Mouse (Mus musculus) forebrain, embryonic 13.5 days (tissue): ENCODE measurements around the gene Fam240a. TPM values are rescaled to one million over a fixed set of nuclear protein-coding genes. Genes with fewer than 3 reads are reported as not detected.

Experiments
- ATAC-seq: fragments of 200-750 bp; cut with Nextera tagmentation; 2 replicates; pipeline ENCODE4 v1.8.0; 2017
- H3K27ac ChIP-seq: fragments of 300-500 bp; sonication (generic); 2 replicates; pipeline ENCODE4 v1.5.1; 2015; ENCODE audit warnings: inconsistent platforms, mild to moderate bottlenecking, moderate library complexity
- H3K27me3 ChIP-seq: fragments of 300-500 bp; sonication (generic); 2 replicates; pipeline ENCODE4 v1.6.1; 2015; ENCODE audit warnings: mild to moderate bottlenecking, inconsistent platforms
- H3K36me3 ChIP-seq: fragments of 300-500 bp; sonication (generic); 2 replicates; pipeline ENCODE4 v1.6.1; 2015; ENCODE audit warnings: mild to moderate bottlenecking, inconsistent platforms; ENCODE audit not compliant: poor library complexity, severe bottlenecking
- H3K4me1 ChIP-seq: fragments of 300-500 bp; sonication (generic); 2 replicates; pipeline ENCODE4 v1.6.1; 2015; ENCODE audit warnings: inconsistent platforms
- H3K4me2 ChIP-seq: fragments of 300-500 bp; sonication (generic); 2 replicates; pipeline ENCODE4 v1.6.1; 2015; ENCODE audit warnings: inconsistent platforms, mild to moderate bottlenecking, moderate library complexity
- H3K4me3 ChIP-seq: fragments of 300-500 bp; sonication (generic); 2 replicates; pipeline ENCODE4 v1.5.1; 2015; ENCODE audit warnings: mild to moderate bottlenecking, inconsistent platforms
- H3K9ac ChIP-seq: fragments of 300-500 bp; sonication (generic); 2 replicates; pipeline ENCODE4 v1.6.1; 2015; ENCODE audit warnings: mild to moderate bottlenecking, inconsistent platforms
- H3K9me3 ChIP-seq: fragments of 300-500 bp; sonication (generic); replicated peaks from 2 replicates; pipeline ENCODE4 v1.6.1; 2016; ENCODE audit warnings: inconsistent platforms
- WGBS: fragments of 180-500 bp; shearing (Covaris S2); methylation state at CpG from one replicate; pipeline ENCODE4 v1.1.7; 2015; 5-methylcytosine and 5-hydroxymethylcytosine counted together
- polyA plus RNA-seq: library from polyadenylated mRNA; unstranded; fragments of >200 nt; fragmentation: Nextera tagmentation; extraction: Ambion mirVana; gene quantifications from 2 replicates; pipeline ENCODE4 v1.2.1, GENCODE M21; 2015

Gene Fam240a
- polyA plus RNA-seq, 1 experiment from 2014 or later, result not detected

DNA sequence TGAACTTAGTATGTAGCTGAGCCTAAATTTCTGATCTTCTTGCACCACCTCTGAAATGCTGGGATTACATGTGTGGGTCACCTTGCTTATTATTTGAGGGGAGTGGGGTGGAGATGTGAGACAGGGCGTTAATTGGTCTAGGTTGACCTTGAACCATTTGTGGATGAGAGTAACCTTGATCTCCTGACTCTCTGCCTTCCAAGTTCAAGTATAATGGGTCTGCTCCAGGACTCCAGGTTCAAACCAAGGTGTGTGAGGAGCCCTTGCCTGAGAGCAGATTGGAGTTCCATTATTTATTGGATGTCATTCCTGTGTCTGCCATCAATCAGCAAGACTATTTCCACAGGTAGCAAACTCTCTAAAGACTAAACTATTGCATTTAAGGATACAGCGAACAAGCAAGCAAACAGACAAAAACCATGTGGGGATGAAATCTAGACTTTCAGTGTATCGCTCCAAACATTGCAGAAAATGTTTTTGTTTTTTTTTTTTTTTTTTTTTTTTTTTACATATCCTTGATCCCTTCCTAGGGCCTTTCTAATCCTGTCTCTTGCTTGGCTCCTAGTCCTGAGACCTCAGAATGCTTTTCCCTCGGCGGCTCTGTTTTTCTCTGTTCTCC, 36.4 kb upstream of the Fam240a start:
- H3K9ac ChIP-seq, result peak overlapping the region; percentile 67
- H3K9me3 ChIP-seq, result no peaks in the 10 kb centered on the region
- H3K4me3 ChIP-seq, result peak overlapping the region; percentile 57
- ATAC-seq, result no peak
- peak overlapping the region; percentile 63; the same call in 1 of the 2 replicates for H3K27ac ChIP-seq
- no peaks in the 10 kb centered on the region for H3K36me3 ChIP-seq
- 0 out of 2 replicates have a peak, but pooled peaks cover 6% of the 10 kb centered on the region for H3K4me1 ChIP-seq
- WGBS, result 41% methylated on average over 5 of the region's 5 CpGs
- peaks cover 26% of the 10 kb centered on the region for H3K27me3 ChIP-seq
- H3K4me2 ChIP-seq, result peak overlapping the region; percentile 80

DNA sequence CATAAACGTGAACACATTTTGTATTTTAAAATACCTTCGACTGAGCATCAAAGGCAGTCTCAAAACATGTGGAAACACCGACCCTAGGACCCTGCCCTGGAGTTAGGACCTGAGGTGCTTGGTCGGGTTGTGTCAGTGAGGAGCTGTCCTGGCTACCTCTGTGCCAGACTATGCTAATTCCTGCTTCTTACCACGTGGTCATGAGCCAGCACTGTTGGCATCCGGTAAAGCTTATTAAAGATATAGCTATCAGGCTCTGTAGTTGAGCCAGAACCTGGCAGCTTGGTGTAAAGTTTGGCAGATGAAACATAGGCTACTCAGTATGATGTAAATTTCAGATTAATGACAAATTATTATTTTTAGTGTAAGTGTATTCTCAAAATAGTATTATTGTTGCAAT, 35.7 kb upstream of the Fam240a start:
- Histone ChIP-seq H3K27me3 (peaks cover 30% of the 10 kb centered on the region), H3K4me1 (peaks cover 10% of the 10 kb centered on the region; the same call in 1 of the 2 replicates), H3K9me3 (no peaks in the 10 kb centered on the region), H3K27ac (no peak overlapping the region), H3K36me3 (no peaks in the 10 kb centered on the region), H3K9ac (no peak overlapping the region), H3K4me2 (no peak overlapping the region), H3K4me3 (no peak overlapping the region)
- ATAC-seq, result no peak
- 53% methylated on average over 6 of the region's 6 CpGs for WGBS

DNA sequence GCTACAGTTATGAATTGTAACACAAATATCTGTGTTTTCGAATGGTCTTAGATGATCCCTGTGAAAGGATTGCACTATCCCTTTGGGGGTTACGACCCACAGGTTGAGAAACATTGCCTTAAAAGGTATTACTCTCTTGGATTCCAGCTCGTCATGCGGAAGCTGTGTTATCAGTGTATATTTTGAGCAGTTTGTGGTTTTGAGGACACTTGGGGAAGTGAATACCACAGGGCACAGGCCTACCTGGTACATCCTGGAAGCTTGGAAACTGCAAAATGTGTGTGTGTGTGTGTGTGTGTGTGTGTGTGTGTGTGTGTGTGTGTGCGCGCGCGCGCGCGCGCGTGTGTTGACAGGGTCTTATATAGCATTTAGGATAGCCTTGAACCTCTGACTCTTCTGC, 35.2 kb upstream of the Fam240a start:
- 94% methylated on average over 13 of the region's 13 CpGs for WGBS
- no peak overlapping the region for H3K27ac ChIP-seq
- no peaks in the 10 kb centered on the region for H3K36me3 ChIP-seq
- H3K27me3 ChIP-seq, result peaks cover 30% of the 10 kb centered on the region
- no peak overlapping the region for H3K4me3 ChIP-seq
- peaks cover 15% of the 10 kb centered on the region; the same call in 1 of the 2 replicates for H3K4me1 ChIP-seq
- no peak for ATAC-seq
- H3K4me2 ChIP-seq, result no peak overlapping the region
- no peaks in the 10 kb centered on the region for H3K9me3 ChIP-seq
- H3K9ac ChIP-seq, result no peak overlapping the region

DNA sequence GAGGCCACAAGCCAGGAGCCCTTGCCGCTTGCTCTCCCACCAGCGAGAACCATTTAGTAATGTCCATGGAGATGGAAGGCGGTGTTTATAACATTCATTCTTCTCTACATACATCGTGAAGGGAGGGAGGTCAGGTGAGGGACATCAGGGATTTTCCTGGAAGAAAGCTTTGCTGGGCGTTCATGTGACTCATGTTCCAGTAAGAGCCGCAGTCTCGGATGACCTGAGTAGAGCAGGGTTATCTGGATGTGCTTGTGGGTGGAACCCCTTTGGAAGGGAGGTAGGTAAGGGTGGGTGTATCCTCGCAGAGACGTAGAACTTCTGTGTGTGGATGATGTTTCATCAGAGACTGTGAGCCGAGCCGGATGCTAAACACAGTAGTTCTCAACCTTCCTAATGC, 34.7 kb upstream of the Fam240a start, which contains the start of gene Lrrc2:
Gene Lrrc2 (plus strand): TSS at position 149 of the 400 bp plus-strand sequence.
- H3K9ac ChIP-seq, result no peak within 1 kb of the TSS
- no peak within 1 kb of the TSS for H3K4me2 ChIP-seq
- peaks cover 20% of the 10 kb centered on the region; the same call in 1 of the 2 replicates for H3K4me1 ChIP-seq
- no peaks in the 10 kb centered on the region for H3K9me3 ChIP-seq
- no peak within 1 kb of the TSS for H3K27ac ChIP-seq
- H3K36me3 ChIP-seq, result no peaks in the 10 kb centered on the region
- H3K27me3 ChIP-seq, result peaks cover 35% of the 10 kb centered on the region
- 90% methylated on average over 11 of the region's 11 CpGs for WGBS
- H3K4me3 ChIP-seq, result no peak within 1 kb of the TSS
- no peak for ATAC-seq

DNA sequence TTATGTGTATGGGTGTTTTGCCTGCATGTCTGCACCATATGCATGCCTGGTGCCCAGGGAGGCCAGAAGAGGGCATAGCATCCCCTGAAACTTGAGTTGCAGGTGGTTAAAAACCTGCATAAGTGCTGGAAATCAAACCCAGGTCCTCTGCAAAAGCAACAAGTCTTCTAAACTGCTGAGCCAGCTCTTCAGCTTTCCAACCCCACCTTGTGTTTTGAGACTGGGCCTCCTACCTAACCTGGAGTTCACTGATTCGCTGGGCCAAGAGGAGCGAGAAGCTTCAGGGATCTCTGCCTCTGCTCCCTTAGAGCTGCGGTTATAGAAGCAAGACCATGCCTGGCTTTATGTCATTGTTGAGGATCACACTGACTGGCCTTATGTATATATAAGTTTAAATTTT, 33.4 kb upstream of the Fam240a start:
- Histone ChIP-seq H3K9ac (no peak overlapping the region), H3K27me3 (peaks cover 40% of the 10 kb centered on the region), H3K36me3 (no peaks in the 10 kb centered on the region), H3K4me1 (peaks cover 21% of the 10 kb centered on the region; the same call in 1 of the 2 replicates), H3K4me3 (no peak overlapping the region), H3K4me2 (no peak overlapping the region), H3K9me3 (no peaks in the 10 kb centered on the region), H3K27ac (no peak overlapping the region)
- no peak for ATAC-seq
- 98% methylated on average over 3 of the region's 3 CpGs for WGBS

DNA sequence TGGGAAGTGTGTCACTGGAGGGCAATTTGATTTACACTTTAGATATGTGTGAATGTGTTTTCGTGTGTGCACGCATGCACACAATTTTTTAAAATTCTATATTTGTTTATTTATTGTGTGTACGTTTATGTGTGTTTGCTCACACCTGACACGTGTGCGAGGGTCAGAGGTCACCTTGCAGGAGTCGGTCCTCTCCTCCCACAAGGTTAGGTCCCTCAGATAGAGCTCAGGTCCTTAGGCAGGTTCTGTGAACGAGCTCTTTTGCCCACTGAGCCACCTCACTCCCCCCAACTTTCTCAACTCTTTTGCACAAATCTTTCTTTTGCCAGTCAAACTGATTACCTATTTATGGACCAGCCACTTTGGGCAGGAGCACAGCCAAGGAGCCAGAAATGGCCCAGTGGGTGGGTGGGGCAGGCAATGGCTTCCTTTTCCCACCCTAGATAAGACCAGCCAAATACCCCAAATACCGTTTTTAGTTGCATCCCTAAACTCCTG, 32.2 kb upstream of the Fam240a start:
- peaks cover 16% of the 10 kb centered on the region; the same call in 1 of the 2 replicates for H3K4me1 ChIP-seq
- H3K9ac ChIP-seq, result no peak overlapping the region
- H3K36me3 ChIP-seq, result no peaks in the 10 kb centered on the region
- 68% methylated on average over 8 of the region's 8 CpGs for WGBS
- H3K9me3 ChIP-seq, result no peaks in the 10 kb centered on the region
- no peak overlapping the region for H3K4me2 ChIP-seq
- peaks cover 47% of the 10 kb centered on the region for H3K27me3 ChIP-seq
- ATAC-seq, result no peak
- no peak overlapping the region for H3K27ac ChIP-seq
- H3K4me3 ChIP-seq, result no peak overlapping the region

DNA sequence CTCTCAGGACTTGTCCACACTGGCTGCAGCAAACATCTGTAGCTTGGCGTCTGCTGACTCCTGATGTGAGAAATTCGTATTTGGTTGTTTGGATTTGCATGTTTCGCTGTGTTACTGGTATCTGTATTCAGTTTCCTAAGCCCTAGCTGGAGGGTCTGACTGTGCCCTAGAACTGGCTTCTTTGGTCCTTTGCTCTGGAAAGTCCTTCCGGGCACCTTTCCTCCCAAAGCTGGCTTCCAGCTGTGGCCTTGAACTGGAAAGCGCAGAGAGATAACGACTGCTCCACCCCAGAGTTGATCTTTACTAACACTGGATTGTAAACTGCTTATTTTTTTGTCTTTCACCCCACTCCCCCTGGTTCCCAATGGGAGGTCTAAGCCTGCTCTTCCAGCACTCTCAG, 31.2 kb upstream of the Fam240a start:
- no peak for ATAC-seq
- no peak overlapping the region for H3K27ac ChIP-seq
- H3K36me3 ChIP-seq, result no peaks in the 10 kb centered on the region
- H3K9me3 ChIP-seq, result no peaks in the 10 kb centered on the region
- no peak overlapping the region for H3K4me3 ChIP-seq
- H3K27me3 ChIP-seq, result peaks cover 49% of the 10 kb centered on the region
- H3K4me2 ChIP-seq, result no peak overlapping the region
- peaks cover 16% of the 10 kb centered on the region; the same call in 1 of the 2 replicates for H3K4me1 ChIP-seq
- WGBS, result 20% methylated on average over 6 of the region's 6 CpGs
- no peak overlapping the region for H3K9ac ChIP-seq

DNA sequence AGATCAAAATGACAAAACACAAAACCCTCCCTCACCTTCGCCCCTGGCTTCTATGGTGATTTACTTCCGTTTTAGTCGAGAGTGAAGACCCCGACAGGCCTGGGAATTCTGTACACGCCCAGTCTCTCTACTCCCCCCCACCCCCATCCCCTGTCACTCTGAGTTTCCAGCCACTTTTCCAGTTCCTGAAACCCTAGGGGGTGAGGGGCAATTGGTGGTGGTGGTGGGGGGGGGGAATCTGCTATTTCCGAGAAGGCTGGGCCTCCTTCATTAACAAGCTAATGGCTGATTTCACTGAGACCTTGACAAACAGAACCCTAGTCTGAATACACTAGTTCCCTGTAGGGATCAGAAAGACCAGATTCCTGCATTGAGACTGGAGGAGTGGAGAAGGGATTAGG, 30.6 kb upstream of the Fam240a start:
- peaks cover 16% of the 10 kb centered on the region; the same call in 1 of the 2 replicates for H3K4me1 ChIP-seq
- no peaks in the 10 kb centered on the region for H3K36me3 ChIP-seq
- H3K4me3 ChIP-seq, result no peak overlapping the region
- H3K27ac ChIP-seq, result no peak overlapping the region
- H3K4me2 ChIP-seq, result peak overlapping the region; percentile 26
- no peak for ATAC-seq
- 4% methylated on average over 6 of the region's 6 CpGs for WGBS
- H3K9ac ChIP-seq, result no peak overlapping the region
- peaks cover 46% of the 10 kb centered on the region for H3K27me3 ChIP-seq
- no peaks in the 10 kb centered on the region for H3K9me3 ChIP-seq

DNA sequence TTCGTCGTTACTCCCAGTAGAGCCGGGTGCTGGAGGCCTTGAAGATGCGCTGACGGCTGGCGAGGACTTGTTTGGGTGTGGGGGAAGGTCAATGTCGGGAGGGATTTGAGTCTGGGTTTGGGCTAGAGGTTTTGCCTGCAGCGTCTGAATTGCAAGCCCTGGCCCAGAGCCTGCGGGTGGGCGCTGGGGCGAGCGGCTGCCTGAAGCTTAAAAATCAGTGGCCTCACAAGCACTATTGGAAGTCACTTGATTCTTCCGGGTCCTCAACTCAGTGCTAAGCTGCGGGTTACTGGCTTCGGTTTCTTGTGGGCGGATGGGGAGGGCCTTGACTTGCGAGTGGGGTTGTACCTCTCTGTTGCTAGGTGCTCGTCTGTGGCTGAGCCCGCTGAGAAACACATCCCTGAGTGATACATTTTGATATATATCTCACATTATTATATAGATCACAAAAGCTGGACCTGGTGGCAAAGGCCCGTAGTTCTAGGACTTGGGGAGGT, 29.9 kb upstream of the Fam240a start:
- Histone ChIP-seq H3K9me3 (no peaks in the 10 kb centered on the region), H3K36me3 (no peaks in the 10 kb centered on the region), H3K27ac (no peak overlapping the region), H3K27me3 (peaks cover 42% of the 10 kb centered on the region), H3K4me3 (no peak overlapping the region), H3K9ac (no peak overlapping the region), H3K4me2 (peak overlapping the region; percentile 26), H3K4me1 (peaks cover 16% of the 10 kb centered on the region; the same call in 1 of the 2 replicates)
- ATAC-seq, result no peak
- WGBS, result 10% methylated on average over 20 of the region's 20 CpGs

DNA sequence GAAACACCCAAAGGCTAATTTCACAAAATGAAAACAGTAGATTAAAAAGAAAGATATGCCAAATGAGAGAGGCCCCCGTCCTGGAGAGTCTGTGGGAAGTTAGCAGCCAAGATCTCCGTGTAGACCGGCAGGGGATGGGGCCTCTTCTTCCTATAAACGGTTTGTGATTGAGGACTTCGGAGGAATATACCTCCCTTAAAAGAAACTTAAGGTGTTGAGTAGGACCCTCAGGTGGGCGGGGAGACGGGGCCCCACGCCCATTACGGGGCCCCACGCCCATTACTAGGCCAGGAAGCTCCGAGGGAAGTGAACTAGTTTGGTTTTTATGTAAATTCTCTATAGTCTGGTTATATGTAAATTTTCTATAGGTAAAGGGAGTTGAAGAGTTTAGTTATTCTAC, 29.3 kb upstream of the Fam240a start, which contains the start of gene Tdgf1:
Gene Tdgf1 (minus strand): TSS at position 233 of the 400 bp plus-strand sequence.
- no peak within 1 kb of the TSS for H3K4me3 ChIP-seq
- no peak for ATAC-seq
- no peak within 1 kb of the TSS for H3K9ac ChIP-seq
- no peak within 1 kb of the TSS for H3K27ac ChIP-seq
- H3K4me2 ChIP-seq, result peak within 1 kb of the TSS; percentile 26
- no peaks in the 10 kb centered on the region for H3K9me3 ChIP-seq
- H3K4me1 ChIP-seq, result peaks cover 16% of the 10 kb centered on the region; the same call in 1 of the 2 replicates
- peaks cover 42% of the 10 kb centered on the region for H3K27me3 ChIP-seq
- WGBS, result 16% methylated on average over 11 of the region's 11 CpGs
- H3K36me3 ChIP-seq, result no peaks in the 10 kb centered on the region

DNA sequence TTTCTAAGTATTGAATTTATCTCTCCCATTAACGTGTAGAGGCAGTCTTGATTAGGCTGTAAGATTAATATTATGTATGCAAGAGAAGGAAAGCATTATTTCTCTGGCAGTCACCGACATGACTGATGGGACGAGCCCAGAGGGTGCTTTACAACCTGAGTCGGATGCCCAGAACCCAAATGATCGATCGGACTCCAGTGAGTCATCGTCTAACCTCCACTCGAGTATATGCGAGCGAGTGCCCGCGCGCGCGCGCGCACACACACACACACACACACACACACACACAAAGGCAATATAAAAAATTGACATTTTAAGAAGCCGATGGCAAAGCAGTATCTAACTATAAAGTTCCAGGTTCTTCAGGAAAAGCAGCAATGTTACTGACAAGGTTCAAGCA, 28.7 kb upstream of the Fam240a start:
- 34% methylated on average over 18 of the region's 18 CpGs for WGBS
- Histone ChIP-seq H3K4me2 (no peak overlapping the region), H3K9me3 (no peaks in the 10 kb centered on the region), H3K9ac (no peak overlapping the region), H3K27ac (no peak overlapping the region), H3K27me3 (peaks cover 42% of the 10 kb centered on the region), H3K4me3 (no peak overlapping the region), H3K36me3 (no peaks in the 10 kb centered on the region), H3K4me1 (peaks cover 16% of the 10 kb centered on the region; the same call in 1 of the 2 replicates)
- no peak for ATAC-seq

DNA sequence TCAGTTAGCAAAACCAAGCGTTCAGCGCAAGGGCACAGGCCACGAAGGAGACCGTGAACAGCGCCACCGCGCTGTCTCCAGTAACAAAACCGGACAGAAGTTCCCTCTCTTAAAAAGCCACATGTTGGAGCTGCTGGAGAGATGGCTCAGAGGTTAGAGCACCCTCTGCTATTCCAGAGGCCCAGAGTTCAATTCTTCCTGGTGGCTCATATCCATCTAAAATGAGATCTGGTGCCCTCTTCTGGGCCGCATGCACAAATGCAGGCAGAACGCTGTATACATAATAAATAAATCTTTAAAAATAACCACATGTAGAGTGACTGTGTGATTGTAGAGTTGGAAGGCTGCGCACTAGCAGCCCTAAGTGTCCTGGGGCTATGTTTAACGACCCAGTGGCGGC, 27.6 kb upstream of the Fam240a start:
- ATAC-seq, result no peak
- H3K27ac ChIP-seq, result no peak overlapping the region
- H3K27me3 ChIP-seq, result peaks cover 42% of the 10 kb centered on the region
- no peak overlapping the region for H3K4me3 ChIP-seq
- 36% methylated on average over 13 of the region's 13 CpGs for WGBS
- H3K36me3 ChIP-seq, result no peaks in the 10 kb centered on the region
- H3K4me2 ChIP-seq, result no peak overlapping the region
- no peaks in the 10 kb centered on the region for H3K9me3 ChIP-seq
- no peak overlapping the region for H3K9ac ChIP-seq
- peaks cover 16% of the 10 kb centered on the region; the same call in 1 of the 2 replicates for H3K4me1 ChIP-seq
